Mouse (Mus musculus) liver, embryonic 14.5 days (tissue): Measurements from ENCODE around the gene B230104I21Rik. TPM values are rescaled to one million over a fixed set of nuclear protein-coding genes. Genes with fewer than 3 reads are reported as not detected.

Source experiments
- ATAC-seq: fragments of 200-750 bp; cut with Nextera tagmentation; 2 replicates; pipeline ENCODE4 v1.8.0; 2017; ENCODE audit warnings: moderate number of reproducible peaks, mild to moderate bottlenecking, moderate library complexity; ENCODE audit not compliant: insufficient read depth
- DNase-seq, 3 experiments: peaks; one replicate each; pipeline ENCODE4 v3.0.0-alpha.2; 2012 to 2013; ENCODE audit warnings: low read depth in 3 of 3, low spot score in 3 of 3
- H3K27ac ChIP-seq: fragments of 300-500 bp; sonication (generic); 2 replicates; pipeline ENCODE4 v1.5.1; 2014; ENCODE audit warnings: moderate library complexity, mild to moderate bottlenecking, control low read depth, inconsistent platforms
- H3K27me3 ChIP-seq: fragments of 300-500 bp; sonication (generic); 2 replicates; pipeline ENCODE4 v1.6.1; 2014; ENCODE audit warnings: mild to moderate bottlenecking, low read length, moderate library complexity; ENCODE audit not compliant: control insufficient read depth, insufficient read depth
- H3K36me3 ChIP-seq: fragments of 300-500 bp; sonication (generic); replicated peaks from 2 replicates; pipeline ENCODE4 v1.6.1; 2014; ENCODE audit warnings: low read depth; ENCODE audit not compliant: control insufficient read depth, insufficient read depth
- H3K4me1 ChIP-seq, 2 experiments: fragments of 200-500 bp in 1 of 2; fragments of 300-500 bp in 1 of 2; sonication (generic) in 1 of 2; replicated peaks; 2 replicates each; pipeline ENCODE4 v1.6.1; 2012 to 2014; ENCODE audit warnings: antibody characterized with exemption in 1 of 2, inconsistent platforms in 1 of 2, low read length in 1 of 2; ENCODE audit not compliant: control insufficient read depth in 2 of 2, insufficient read depth in 2 of 2
- H3K4me2 ChIP-seq: fragments of 300-500 bp; sonication (generic); 2 replicates; pipeline ENCODE4 v1.6.1; 2014; ENCODE audit warnings: low read depth, mild to moderate bottlenecking, control low read depth, moderate library complexity
- H3K4me3 ChIP-seq, 2 experiments: fragments of 200-500 bp in 1 of 2; fragments of 300-500 bp in 1 of 2; sonication (generic) in 1 of 2; 2 replicates each; pipeline ENCODE4 v1.5.1; 2012 to 2014; ENCODE audit warnings: low read depth in 2 of 2, low read length in 2 of 2, mild to moderate bottlenecking in 2 of 2, control low read depth in 1 of 2, inconsistent platforms in 1 of 2, moderate library complexity in 1 of 2; ENCODE audit not compliant: insufficient read depth in 1 of 2
- H3K9ac ChIP-seq: fragments of 300-500 bp; sonication (generic); replicated peaks from 2 replicates; pipeline ENCODE4 v1.6.1; 2014; ENCODE audit warnings: mild to moderate bottlenecking, control low read depth, moderate library complexity
- H3K9me3 ChIP-seq: fragments of 300-500 bp; sonication (generic); 2 replicates; pipeline ENCODE4 v1.6.1; 2016; ENCODE audit warnings: low read length, mixed read lengths; ENCODE audit not compliant: control insufficient read depth
- CTCF ChIP-seq: IDR thresholded peaks from 2 replicates; pipeline ENCODE4 v1.5.1; 2016; ENCODE audit warnings: antibody characterized with exemption, low read depth, control low read depth
- EP300 ChIP-seq: IDR thresholded peaks from 2 replicates; pipeline ENCODE4 v1.6.1; 2016; ENCODE audit warnings: antibody characterized with exemption, low read depth
- WGBS: fragments of 180-500 bp; shearing (Covaris S2); extraction: QIAGEN DNeasy Blood & Tissue Kit; methylation state at CpG from one replicate; pipeline ENCODE4 v1.1.7; 2014; ENCODE audit not compliant: insufficient replicate concordance; 5-methylcytosine and 5-hydroxymethylcytosine counted together
- polyA plus RNA-seq, 2 experiments: library from polyadenylated mRNA; depleted of rRNA in 1 of 2; stranded (reverse) in 1 of 2; unstranded in 1 of 2; fragments of >200 nt; fragmentation: Nextera tagmentation in 1 of 2; extraction: Ambion mirVana in 1 of 2; gene quantifications; 2 replicates each; pipeline versions ENCODE4 v1.2.1 to v1.2.3; 2012 to 2014

B230104I21Rik gene
- polyA plus RNA-seq (2012; rRNA removed) (not detected in 2 replicates), polyA plus RNA-seq (2014; fragmentation: Nextera tagmentation; extraction: Ambion mirVana) (not detected in 2 replicates)

GRCm38 (mm10) chr4:154335761-154336160 is at the start of gene B230104I21Rik:
TSS of gene B230104I21Rik (plus strand) at chr4:154336127.
- Histone ChIP-seq H3K27ac (no peak within 1 kb of the TSS), H3K9ac (no peak within 1 kb of the TSS), H3K9me3 (no peaks in the 10 kb centered on the region), H3K4me1 (no peaks in the 10 kb centered on the region; a peak in 1 of 4 replicates), H3K4me3 (peak within 1 kb of the TSS; percentile 23 to 40; a peak in 2 of 4 replicates), H3K4me2 (peak within 1 kb of the TSS; percentile 40), H3K36me3 (no peaks in the 10 kb centered on the region), H3K27me3 (no peaks in the 10 kb centered on the region)
- no peak for TF ChIP-seq EP300
- TF ChIP-seq CTCF, result no peak
- DNase-seq, result no peak
- ATAC-seq, result no peak
- 70% methylated on average over 12 of the region's 12 CpGs for WGBS

- Histone ChIP-seq H3K9me3 (no peaks in the 10 kb centered on the region), H3K9ac (no peak overlapping the region), H3K27ac (no peak overlapping the region), H3K4me1 (peaks cover 0 to 2% of the 10 kb centered on the region in 2 experiments; a peak in 1 of 4 replicates), H3K36me3 (no peaks in the 10 kb centered on the region), H3K4me3 (no peak overlapping the region), H3K27me3 (no peaks in the 10 kb centered on the region), H3K4me2 (no peak overlapping the region)
- no peak for DNase-seq
- WGBS, result 46% methylated on average over 4 of the region's 4 CpGs
- peak; percentile 21; the same call in 1 of the 2 replicates for ATAC-seq
- TF ChIP-seq CTCF (no peak), EP300 (no peak)
Measured at GRCm38 (mm10) chr4:154293735-154294201, 42.2 kb upstream of the B230104I21Rik start.

GRCm38 (mm10) chr4:154294262-154294731 is 41.6 kb upstream of the B230104I21Rik start:
- peak in 1 of 3 experiments; percentile 7 for DNase-seq
- Histone ChIP-seq H3K4me2 (peak overlapping the region; percentile 11; the same call in 1 of the 2 replicates), H3K4me1 (peaks cover 0 to 2% of the 10 kb centered on the region in 2 experiments; a peak in 1 of 4 replicates), H3K4me3 (no peak overlapping the region), H3K9me3 (no peaks in the 10 kb centered on the region), H3K9ac (no peak overlapping the region), H3K27me3 (peaks cover 1% of the 10 kb centered on the region; the same call in 1 of the 2 replicates), H3K27ac (no peak overlapping the region), H3K36me3 (no peaks in the 10 kb centered on the region)
- peak; percentile 54; the same call in 1 of the 2 replicates for ATAC-seq
- 50% methylated on average over 8 of the region's 8 CpGs for WGBS
- TF ChIP-seq CTCF (no peak), EP300 (no peak)

- H3K9me3 ChIP-seq, result no peaks in the 10 kb centered on the region
- H3K27me3 ChIP-seq, result peaks cover 17% of the 10 kb centered on the region
- H3K36me3 ChIP-seq, result no peaks in the 10 kb centered on the region
- no peak overlapping the region for H3K27ac ChIP-seq
- no peak overlapping the region for H3K9ac ChIP-seq
- H3K4me2 ChIP-seq, result no peak overlapping the region
- DNase-seq (no peak), ATAC-seq (0 out of 2 replicates have a peak, but pooled peaks have one; percentile 16)
- no peak overlapping the region for H3K4me3 ChIP-seq
- H3K4me1 ChIP-seq, result peaks cover 0 to 2% of the 10 kb centered on the region in 2 experiments; a peak in 1 of 4 replicates
- WGBS, result 23% methylated on average over 9 of the region's 9 CpGs
- TF ChIP-seq CTCF (no peak), EP300 (no peak)
Measured at GRCm38 (mm10) chr4:154297761-154298160, 38.2 kb upstream of the B230104I21Rik start.

GRCm38 (mm10) chr4:154299541-154300271 is 36.2 kb upstream of the B230104I21Rik start:
- ATAC-seq, result peak; percentile 34; the same call in 1 of the 2 replicates
- 2% methylated on average over 65 of the region's 66 CpGs for WGBS
- Histone ChIP-seq H3K9me3 (no peaks in the 10 kb centered on the region), H3K27ac (no peak overlapping the region), H3K36me3 (no peaks in the 10 kb centered on the region), H3K4me2 (peak overlapping the region; percentile 49), H3K27me3 (peaks cover 17% of the 10 kb centered on the region), H3K4me3 (peak overlapping the region; percentile 35 to 41), H3K9ac (no peak overlapping the region), H3K4me1 (no peaks in the 10 kb centered on the region)
- TF ChIP-seq CTCF, result no peak
- TF ChIP-seq EP300, result no peak
- no peak for DNase-seq
